Mouse (Mus musculus): ENCODE measurements around the gene Myo1f.

The Myo1f gene

DNA sequence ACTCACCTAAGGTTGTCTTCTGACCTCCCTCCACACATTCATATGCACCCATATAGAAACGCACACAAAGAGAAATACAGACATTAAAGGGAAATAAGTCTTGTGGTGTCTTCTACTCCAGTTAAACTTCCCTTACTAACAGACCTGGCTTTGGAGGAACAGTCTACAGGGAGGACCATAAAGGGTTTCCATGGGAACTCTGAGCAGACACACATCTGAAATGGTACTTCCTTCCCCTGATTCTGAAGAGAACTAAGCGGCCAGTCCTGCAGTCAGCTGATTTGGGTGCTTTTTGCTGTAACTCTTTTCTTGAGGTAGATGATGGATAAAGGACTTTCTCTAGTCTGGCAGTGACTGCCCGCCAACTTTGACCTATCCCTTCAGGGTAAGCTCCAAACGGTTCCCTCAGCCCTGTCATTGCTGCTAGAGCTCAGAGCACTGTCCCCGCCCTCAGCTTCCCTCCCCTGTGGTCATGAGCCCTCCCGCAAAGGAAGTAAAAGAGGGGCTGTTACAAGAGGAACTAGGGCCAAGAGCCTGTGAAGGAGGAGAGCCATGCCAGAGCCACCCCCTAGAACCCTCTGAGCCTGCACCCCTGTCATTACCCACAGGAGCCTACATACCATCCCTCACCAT, at the start of gene Myo1f:
Gene Myo1f (plus strand): TSS at position 485 of the 633 bp plus-strand sequence.
- peak; percentile 74 for DNase-seq (ENCODE audit: low read depth, low spot score)

DNA sequence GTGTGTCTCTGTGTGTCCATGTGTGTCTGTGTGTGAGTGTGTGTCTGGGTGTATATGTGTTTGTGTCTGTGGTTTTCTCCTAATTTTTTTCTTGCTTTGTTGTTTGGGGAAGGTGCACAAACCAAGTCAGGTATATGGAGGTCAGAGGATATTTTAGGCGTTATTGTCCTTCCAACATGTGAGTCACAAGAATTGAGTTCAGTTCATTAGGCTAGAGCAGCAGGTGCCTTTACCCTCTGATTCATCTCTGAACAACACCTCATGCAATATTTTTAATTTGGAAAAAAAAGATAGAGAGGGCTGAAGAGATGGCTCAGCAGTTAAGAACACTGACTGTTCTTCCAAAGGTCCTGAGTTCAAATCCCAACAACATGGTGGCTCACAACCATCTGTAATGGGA, 47.1 kb upstream of the Myo1f start:
- no peak for DNase-seq (ENCODE audit: low read depth, low spot score)

DNA sequence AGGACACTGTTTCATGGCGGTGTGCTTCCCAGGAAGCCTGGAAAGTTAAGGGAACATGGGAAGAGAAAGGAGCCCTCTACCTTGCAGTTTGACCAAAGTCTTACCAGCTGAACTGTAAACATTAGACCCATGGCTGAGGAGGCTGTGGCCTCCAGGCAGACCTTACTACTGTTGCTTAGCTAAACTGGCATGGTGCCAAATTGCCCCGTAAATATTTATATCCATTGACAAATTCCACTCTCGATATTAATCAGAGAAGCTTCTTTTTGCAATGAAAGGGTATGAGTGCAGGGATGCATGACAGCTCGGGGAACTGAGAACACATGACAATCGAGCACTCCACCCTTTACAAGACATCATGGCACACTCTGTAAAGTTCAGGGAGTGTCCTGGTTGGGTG, 45.3 kb upstream of the Myo1f start:
- DNase-seq (ENCODE audit: low read depth, low spot score) = no peak

DNA sequence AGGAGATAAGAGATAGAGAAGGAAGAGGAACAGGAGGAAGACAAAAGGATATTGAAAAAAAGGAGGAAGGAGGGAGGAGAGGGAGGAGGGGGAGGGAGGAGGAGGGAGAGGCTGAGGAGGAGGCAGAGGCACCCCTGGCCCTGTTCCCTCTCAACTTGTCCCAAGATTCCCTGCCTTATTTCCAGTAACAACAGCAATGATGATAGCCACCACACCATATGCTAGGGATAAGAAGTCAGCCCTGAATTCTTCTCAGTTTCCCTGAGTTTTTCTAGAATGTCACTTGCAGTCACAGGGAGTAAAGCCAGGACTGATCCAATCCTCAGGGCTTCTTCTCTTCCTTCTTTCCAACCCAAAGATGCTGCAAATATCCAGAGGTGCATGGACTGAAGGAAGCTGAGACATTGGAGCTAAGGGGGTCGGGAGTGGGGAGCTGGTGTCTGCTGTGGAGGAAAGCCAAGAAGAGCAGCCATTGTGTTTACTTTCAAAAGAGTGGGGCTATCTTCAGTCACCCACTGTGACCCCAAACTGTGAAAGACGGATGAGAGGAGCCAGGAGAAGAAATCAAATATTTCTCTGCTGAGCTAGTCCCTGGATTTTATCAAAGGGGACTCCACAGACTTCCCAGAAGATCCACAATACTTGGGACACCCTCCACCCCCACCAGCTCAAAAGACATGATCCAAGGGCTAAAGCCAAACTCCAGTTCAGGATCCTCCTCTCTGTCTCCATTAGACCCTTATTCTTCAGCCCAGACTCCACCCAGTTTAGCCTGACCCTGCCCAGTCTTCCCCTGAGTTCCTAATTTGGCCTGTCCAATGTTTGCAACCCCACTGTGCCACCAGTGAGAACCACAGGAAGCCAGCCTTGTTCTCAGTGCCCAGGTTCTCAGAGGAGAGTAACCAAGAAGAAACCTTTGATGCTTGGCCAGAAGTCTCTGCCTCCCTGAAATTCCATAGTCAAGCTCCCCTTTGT, 42.8 kb upstream of the Myo1f start:
- DNase-seq (ENCODE audit: low read depth, low spot score) = no peak

DNA sequence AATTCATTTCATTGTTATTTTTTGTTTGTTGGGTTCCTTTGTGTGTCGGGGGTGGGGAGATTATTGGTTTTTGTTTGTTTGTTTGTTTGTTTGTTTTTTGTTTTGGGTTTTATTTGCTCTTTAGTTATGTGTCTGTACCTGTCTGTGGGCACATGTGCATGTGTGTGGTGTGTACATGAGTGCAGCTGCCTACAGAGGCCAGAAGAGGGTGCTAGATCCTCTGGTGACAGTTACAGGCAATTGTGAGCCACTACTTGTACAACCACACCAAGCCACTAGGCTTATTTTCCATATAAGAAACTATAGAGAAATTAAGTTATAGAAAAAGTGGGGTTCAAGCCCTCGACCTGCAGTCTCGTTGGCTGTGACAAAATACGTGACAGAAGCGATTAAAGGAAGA, 41.6 kb upstream of the Myo1f start:
- peak; percentile 16 for DNase-seq (ENCODE audit: low read depth, low spot score)

DNA sequence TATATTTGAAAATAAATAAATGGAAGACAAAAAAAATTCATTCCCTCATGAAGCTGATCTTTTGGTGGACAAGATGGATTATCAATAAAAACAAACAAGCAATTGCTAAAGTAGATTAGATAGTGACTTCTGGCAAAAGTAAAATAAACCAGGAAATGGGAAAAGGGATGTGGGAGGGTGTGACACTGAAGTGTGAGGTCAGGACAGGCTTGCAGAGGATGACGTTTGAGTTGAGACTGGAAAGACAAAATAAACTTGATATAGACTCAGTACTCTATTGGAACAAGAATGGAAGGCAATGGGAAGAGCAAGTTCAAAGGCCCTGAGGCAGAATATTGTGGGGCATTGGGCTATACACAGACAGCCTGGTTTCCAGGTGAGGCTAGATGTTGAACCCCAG, 35.1 kb upstream of the Myo1f start:
- DNase-seq (ENCODE audit: low read depth, low spot score) = no peak

DNA sequence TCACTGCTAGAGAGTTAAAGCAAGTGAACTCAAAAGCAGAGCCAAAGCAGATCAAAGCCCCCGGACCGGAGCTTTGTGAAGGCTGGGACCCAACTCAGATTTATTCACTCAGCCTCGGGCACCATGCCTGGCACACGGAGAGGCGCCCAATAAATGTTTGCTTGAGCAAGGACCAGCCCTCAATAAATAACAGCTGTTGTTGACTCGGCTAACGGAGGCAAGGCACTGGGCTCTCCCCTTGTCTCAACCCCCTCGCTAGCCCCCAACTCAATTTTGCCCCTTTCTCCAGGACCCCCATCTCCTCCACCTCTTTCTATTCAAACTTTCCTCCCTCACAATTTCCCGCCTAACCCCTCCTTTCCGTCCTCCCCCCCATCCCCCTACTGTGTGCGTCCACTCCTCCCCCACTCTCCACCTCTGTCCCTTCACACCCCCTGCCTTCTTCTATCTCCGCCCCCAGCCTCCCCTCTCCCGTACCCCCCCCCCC, 32.0 kb upstream of the Myo1f start:
- peak; percentile 12 for DNase-seq (ENCODE audit: low read depth, low spot score)

DNA sequence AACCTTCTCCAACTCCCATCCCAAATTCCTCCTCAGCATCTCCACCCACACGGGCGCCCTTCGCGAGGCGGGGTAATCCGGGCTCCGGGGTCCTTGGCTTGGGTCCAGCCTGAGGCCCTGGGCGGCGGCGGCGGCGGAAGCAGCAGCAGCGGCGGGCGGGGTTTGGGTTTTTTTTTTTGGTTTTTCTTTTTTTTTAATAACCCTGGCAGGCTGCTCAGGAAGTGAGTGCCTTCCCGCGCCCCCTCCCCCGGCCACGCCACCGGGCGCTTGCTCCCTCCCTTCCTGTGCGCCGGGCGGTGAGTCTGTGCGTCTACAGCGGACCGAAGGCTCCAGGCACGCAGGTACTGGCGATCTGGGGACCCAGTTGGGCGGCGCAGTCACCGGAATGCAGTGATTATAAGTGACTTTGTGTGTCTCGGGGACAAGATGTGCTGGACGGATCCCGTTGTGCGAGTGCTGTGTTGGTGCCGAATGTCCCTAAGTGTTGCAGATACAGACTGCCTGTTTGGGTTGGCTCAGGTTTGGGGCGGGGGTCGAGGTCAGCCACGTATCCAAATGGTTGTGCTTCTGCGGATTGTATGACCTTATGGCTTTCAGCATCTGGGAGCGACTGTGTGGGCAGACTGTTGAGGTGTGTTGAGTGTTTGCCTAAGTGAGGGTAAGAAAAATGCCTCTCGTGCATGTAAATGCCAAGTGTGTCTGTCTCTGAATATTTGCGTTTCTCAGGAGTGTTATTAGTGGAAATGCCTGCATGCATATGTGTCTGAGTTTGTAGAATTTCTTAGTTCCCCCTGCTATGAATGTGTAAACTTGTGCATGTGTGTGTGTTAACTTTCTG, 31.4 kb upstream of the Myo1f start, which contains the start of gene Adamts10:
Gene Adamts10 (plus strand): TSS at position 287 of the 838 bp plus-strand sequence.
- DNase-seq (ENCODE audit: low read depth, low spot score) = peak; percentile 88

DNA sequence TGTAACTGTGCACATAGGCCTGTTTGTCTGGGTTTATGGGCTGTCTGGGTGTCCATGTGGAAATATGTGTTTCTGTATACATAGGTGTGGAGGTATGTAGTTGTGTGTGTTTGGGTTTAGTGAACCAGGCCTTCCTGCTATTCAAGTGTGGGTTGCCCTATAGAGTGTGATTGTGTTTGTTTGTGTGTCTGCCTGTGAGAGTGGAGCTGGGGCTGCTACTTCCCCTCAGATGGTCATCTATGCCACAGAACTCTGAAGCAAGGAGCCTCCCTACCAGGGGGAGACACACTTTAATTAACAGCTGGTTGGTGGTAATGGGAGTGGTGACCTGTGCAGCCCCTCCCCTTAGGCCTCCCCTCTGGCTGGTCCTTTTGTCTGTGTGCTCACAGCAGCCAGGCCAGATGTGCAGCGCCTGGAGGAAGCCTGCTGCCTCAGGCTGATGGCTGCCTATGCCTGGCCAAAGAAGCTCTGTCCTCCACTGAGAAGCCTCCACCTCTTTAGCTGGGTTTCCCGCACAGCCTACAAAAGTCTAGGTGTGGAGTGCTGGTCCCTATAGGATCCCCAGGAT, 30.6 kb upstream of the Myo1f start:
- DNase-seq (ENCODE audit: low read depth, low spot score) = peak; percentile 19

DNA sequence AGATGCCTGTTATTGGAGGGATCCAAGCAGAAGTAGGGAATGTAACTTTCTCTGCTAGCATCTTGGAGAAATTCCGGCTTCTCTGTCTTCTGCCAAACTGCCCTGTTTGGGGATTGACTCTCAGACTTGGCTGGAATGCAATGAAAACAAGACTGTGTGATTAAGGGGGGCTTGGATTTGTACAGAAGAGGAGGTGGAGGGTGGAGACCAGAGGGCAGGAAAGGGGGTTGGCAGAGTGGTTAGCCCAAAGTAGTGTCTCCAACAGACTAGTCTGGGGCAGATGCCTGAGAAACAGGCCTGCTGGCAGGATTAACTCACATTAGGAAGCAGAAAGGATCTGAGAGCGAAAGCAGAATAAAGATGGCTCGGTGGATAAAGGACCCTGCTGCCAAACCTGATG, 29.0 kb upstream of the Myo1f start:
- DNase-seq (ENCODE audit: low read depth, low spot score) = no peak

DNA sequence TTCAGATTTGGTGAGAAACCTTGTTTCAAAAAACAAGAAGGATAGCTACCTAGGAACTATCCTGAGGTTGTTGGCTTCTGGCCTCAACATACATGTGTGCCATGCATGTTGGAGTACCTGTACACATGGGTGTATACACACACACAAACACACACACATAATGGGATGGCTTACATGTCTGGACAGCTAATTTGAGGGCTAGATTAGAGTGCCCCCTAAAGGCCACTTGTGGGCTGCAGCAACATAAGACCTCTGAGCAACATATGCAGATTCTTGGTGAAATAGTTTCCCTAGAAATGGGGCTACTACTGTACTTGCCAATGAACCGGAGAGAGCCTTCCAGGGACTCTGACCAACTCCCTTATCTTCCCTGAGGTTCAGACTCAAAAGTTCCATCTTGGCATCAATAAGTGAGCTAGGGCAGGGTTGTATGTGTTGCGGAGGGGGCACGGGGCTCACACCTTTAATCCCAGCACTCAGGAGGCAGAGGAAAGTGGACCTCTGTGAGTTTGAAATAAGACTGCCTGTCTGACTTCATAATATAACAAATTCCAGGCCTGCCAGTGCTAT, 16.3 kb upstream of the Myo1f start:
- peak; percentile 63 for DNase-seq (ENCODE audit: low read depth, low spot score)

DNA sequence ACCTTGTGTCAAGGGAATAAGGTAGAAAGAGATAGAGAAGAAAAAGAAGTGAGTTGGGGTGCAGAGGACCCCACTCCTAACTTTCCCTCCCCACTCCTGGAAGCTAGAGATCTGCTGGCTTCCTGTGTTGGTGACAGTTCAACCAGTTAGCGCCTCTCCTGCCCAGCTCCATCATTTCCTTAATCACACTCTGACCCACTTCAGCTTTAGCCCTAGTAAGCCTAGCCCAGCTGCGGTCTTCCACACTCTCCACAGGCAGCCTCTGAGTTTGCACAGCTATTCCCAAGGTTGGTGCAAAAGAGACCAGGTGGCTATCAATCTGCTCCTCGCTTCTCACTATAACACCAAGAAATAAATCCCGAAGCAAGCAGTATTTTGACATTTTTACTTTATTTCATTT, 15.6 kb upstream of the Myo1f start:
- no peak for DNase-seq (ENCODE audit: low read depth, low spot score)

DNA sequence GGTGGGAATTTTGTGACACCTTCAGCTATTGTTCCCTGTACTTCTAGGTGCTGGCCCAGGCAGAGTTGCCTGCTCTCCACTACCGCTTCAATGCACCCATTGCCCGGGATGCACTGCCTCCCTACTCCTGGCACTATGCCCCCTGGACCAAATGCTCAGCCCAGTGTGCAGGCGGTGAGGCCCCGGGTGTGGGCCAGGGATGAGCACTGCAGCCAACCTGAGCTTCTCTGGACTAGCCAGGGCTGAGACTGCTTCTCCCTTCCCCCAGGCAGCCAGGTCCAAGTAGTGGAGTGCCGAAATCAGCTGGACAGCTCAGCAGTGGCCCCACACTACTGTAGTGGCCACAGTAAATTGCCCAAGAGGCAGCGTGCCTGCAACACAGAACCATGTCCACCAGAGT, 6.3 kb upstream of the Myo1f start:
- no peak for DNase-seq (ENCODE audit: low read depth, low spot score)

DNA sequence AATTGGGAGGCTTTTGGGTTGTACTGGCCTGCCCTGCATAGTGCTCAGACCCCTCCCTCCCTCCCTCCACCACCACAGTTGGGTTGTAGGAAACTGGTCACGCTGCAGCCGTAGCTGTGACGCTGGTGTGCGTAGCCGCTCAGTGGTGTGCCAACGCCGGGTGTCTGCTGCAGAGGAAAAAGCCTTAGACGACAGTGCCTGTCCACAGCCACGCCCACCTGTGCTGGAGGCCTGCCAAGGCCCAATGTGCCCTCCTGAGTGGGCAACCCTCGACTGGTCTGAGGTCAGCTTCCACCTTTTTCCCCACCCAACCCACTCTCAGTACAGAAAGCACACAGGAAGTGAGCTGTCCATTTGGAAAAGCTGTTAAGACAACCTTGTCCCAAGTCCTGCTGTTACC, 5.1 kb upstream of the Myo1f start:
- DNase-seq (ENCODE audit: low read depth, low spot score) = peak; percentile 46

DNA sequence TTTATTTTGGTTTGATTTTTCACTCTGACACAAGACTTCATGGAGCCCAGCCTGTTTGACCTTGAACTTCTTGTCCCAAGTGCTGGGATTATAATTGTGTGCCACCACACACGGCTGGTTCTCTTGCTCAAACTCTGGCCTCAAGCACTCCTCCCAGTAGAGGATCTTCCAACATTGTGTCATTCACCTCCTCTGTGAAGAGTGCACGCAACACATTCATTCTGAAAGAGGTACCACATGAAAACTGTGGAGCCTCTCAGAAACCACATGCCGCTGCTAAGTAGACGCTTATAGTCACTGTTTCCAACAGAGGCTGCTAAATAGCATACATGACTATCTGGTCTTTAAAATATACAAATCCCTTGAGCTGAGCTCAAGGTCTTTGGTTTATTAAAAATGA, 3.4 kb upstream of the Myo1f start:
- DNase-seq (ENCODE audit: low read depth, low spot score) = peak; percentile 61

DNA sequence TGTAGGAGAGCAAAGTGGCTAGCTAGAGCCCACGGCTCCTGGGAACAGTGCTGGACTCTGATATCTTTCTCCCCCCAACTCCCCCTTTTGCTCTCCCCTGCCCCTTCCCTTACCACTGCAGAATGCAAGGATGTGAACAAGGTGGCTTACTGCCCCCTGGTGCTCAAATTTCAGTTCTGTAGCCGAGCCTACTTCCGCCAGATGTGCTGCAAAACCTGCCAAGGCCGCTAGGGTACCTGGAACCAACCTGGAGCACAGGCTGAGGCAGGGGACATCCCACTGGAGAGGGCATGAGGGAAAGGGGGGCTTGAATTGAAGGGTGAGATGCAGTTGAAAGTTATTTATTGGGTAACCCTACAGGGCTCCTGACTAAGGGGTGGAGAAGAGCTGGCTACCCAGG, 2.5 kb upstream of the Myo1f start:
- peak; percentile 65 for DNase-seq (ENCODE audit: low read depth, low spot score)

DNA sequence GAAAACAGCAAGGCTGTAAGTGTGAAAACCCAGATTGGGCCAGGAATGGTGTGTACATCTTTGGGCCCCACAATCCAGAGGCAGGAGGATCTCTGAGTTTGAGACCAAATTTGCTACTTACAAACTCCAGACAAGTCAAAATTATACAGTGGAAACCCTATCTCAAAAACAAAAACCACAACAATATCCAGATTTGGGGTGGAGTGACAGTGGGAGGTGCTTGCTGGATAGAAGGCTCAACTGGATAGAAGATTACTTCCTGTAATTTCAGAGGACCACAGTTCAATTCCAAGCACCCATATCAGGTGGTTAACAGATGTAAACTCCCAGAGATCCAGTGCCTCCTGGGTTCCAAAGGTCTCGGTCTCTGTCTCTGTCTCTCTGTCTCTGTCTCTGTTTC, 971 bp upstream of the Myo1f start:
- DNase-seq (ENCODE audit: low read depth, low spot score) = peak; percentile 33

DNA sequence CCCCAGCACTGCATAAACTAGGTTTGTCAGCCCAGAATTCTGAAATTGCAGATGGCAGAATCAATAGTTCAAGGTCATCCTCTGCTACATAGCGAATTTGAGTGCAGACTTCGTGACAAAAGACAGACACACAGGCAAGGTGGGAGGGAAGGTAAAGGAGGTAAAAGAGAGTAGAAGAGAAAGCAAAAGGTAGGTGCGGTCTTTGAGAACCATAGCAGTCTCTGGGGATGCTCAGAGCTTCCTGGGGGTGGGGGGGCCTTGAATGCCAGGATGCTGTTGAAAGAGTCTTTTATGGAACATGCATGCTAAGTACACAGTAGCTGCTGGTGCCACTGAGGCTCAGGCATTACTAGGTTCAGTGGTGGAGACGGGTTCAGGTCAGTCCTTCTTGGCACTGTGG, 2.4 kb downstream of the Myo1f start:
- DNase-seq (ENCODE audit: low read depth, low spot score) = no peak

DNA sequence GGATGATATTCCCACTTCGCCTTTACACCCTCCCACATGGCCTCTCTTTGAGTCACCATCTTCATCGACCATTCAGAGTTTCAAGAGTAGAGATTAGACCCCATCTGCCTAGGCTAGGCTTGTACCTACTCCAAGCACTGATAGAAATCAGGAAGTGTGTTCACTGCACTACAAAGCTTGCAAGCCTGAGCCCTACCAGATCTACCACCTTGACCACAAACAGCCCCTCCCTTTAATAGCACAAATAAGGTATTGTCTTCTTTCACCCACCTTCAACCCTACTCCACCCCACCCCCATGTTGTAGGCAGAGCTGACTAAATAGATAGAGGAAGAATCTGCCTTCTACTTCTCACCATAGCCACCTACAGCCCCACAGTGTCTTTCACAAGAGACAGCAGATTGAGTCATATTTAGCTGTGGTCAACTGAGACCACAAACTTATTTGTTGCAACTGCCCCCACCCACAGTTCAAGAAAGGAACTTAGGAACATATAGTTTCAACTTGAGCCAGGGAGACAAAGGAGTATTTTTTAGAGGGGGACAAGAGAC, 8.1 kb downstream of the Myo1f start:
- peak; percentile 78 for DNase-seq (ENCODE audit: low read depth, low spot score)

DNA sequence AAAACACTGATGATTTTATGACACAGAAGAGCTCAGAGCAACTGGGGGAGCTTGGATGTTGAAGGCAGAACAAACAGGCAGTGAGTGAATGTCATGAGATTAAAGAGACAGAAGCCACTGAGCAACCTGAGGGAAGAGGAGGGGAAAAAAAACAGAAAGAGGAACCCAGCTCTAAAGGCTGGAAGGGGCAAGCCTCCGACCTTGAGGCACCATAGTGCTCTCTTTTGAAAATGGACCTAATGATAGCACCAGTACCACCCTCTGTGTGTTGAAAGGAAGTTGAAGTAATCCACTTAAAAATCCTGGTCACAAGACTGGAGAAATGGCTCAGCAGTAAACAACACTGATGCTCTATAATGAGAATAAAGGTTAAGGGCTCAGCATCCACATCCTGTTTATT, 9.1 kb downstream of the Myo1f start:
- peak; percentile 34 for DNase-seq (ENCODE audit: low read depth, low spot score)

DNA sequence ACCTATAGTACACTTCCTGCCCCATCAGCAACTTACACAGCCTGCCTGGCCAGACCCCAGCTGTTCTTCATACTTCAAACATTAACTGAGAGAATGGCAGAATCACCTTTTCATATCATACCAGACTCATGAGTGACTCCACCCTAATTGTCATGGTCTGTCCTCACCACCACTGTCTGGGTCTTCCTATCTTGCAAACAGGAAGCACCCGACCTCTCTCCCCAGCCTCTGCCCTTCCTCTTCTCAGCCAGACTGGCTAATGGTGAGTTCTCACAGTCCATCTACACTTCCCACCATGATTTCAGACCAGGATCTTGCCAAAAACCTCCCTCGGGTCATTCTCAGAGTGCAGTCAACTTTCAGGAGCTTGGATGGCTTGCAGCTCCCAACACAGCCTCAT, 10.7 kb downstream of the Myo1f start:
- DNase-seq (ENCODE audit: low read depth, low spot score) = peak; percentile 14
